Mouse (Mus musculus) testis, postnatal 10 days (tissue): Measurements from ENCODE around the gene Oas3.
"Not testable (repeated sequence)": the region's sequence is repeated elsewhere in the genome, so short reads cannot be mapped to it uniquely, and the experiment has no call there.

Experiments
- DNase-seq: peaks from one replicate; pipeline ENCODE4 v3.0.0; 2021; ENCODE audit warnings: low spot score

The Oas3 gene

GRCm38 (mm10) chr5:120777478-120777877, at the start of gene Oas3:
Oas3 (minus strand) TSS chr5:120777661.
- DNase-seq = no peak

- DNase-seq = no peak
These were observed 41.5 kb upstream of the Oas3 start for GRCm38 (mm10) chr5:120818999-120819398.

- peak; percentile 58 for DNase-seq
These were observed 38.5 kb upstream of the Oas3 start for GRCm38 (mm10) chr5:120815949-120816348.

GRCm38 (mm10) chr5:120813023-120813422, 35.6 kb upstream of the Oas3 start:
- DNase-seq = no peak

- DNase-seq = peak; percentile 79
These were observed 34.7 kb upstream of the Oas3 start, which contains the start of gene Oas1c for GRCm38 (mm10) chr5:120811951-120812819. Oas1c (minus strand) TSS chr5:120812514.

GRCm38 (mm10) chr5:120809171-120809570, 31.7 kb upstream of the Oas3 start:
- DNase-seq = no peak

- peak; percentile 69 for DNase-seq
These were observed 29.0 kb upstream of the Oas3 start for GRCm38 (mm10) chr5:120806458-120806857.

- DNase-seq = no peak
These were observed 26.1 kb upstream of the Oas3 start for GRCm38 (mm10) chr5:120803596-120803995.

GRCm38 (mm10) chr5:120798943-120799342, 21.5 kb upstream of the Oas3 start:
- DNase-seq = not testable (repeated sequence)

- not testable (repeated sequence) for DNase-seq
These were observed 20.7 kb upstream of the Oas3 start for GRCm38 (mm10) chr5:120798147-120798546.

- not testable (repeated sequence) for DNase-seq
These were observed 18.1 kb upstream of the Oas3 start, which contains the start of gene Oas1e for GRCm38 (mm10) chr5:120795480-120796034. Oas1e (minus strand) TSS chr5:120795530.

- DNase-seq = peak; percentile 76
These were observed 15.6 kb upstream of the Oas3 start for GRCm38 (mm10) chr5:120793043-120793442.

GRCm38 (mm10) chr5:120787042-120787441, 9.6 kb upstream of the Oas3 start:
- no peak for DNase-seq

GRCm38 (mm10) chr5:120782446-120782845, 5.0 kb upstream of the Oas3 start:
- no peak for DNase-seq

- DNase-seq = no peak
These were observed 4.2 kb upstream of the Oas3 start for GRCm38 (mm10) chr5:120781646-120782045.

- no peak for DNase-seq
These were observed 2.5 kb upstream of the Oas3 start for GRCm38 (mm10) chr5:120779922-120780321.

GRCm38 (mm10) chr5:120778941-120779340, 1.5 kb upstream of the Oas3 start:
- DNase-seq = no peak

GRCm38 (mm10) chr5:120776801-120777200, 660 bp downstream of the Oas3 start:
- no peak for DNase-seq

- no peak for DNase-seq
These were observed 2.0 kb downstream of the Oas3 start for GRCm38 (mm10) chr5:120775287-120775985.

GRCm38 (mm10) chr5:120769396-120769795, 8.1 kb downstream of the Oas3 start:
- no peak for DNase-seq

GRCm38 (mm10) chr5:120765010-120765409, 12.5 kb downstream of the Oas3 start:
- no peak for DNase-seq

GRCm38 (mm10) chr5:120761901-120762300, 15.6 kb downstream of the Oas3 start:
- DNase-seq = peak; percentile 66

GRCm38 (mm10) chr5:120754215-120754614, 23.2 kb downstream of the Oas3 start:
- DNase-seq = no peak
